Mouse (Mus musculus) adrenal gland, adult 2 months (tissue): ENCODE measurements around the gene Ubn1. TPM values are rescaled to one million over a fixed set of nuclear protein-coding genes. Genes with fewer than 3 reads are reported as not detected.

Experiments used
- DNase-seq: peaks from one replicate; pipeline ENCODE4 v3.0.0; 2021
- long read RNA-seq: library from polyadenylated mRNA; stranded (forward); transcript quantifications from one replicate; pipeline ENCODE4 v2.0.0, GENCODE M21; 2021
- polyA plus RNA-seq: library from polyadenylated mRNA; depleted of rRNA; stranded (reverse); fragments of >200 nt; gene quantifications from 2 replicates; pipeline ENCODE4 v1.2.3, GENCODE M21; 2012; rRNA removed
- total RNA-seq, 2 experiments: library from RNA; stranded (reverse); gene quantifications; 2 replicates each; pipeline ENCODE4 v1.2.3; 2021

Gene Ubn1
- total RNA-seq (10 to 100 TPM; 25.2 to 34.0 TPM), polyA plus RNA-seq (18.6 and 18.9 TPM in 2 replicates)
- long read RNA-seq, full-length matches to known transcripts = 1 of 8 reads
- long read RNA-seq, partial matches to known transcripts = 6 of 8 reads
- long read RNA-seq, other reads (novel, unspliced or antisense) = 1 of 8 reads

- peak; percentile 99 for DNase-seq
Measured at GRCm38 (mm10) chr16:5049774-5050234, at the start of gene Ubn1, which contains the start of gene Glyr1. Gene Ubn1 (plus strand): TSS chr16:5050057. Gene Glyr1 (minus strand): TSS chr16:5049863.

GRCm38 (mm10) chr16:5000611-5001010 is 49.2 kb upstream of the Ubn1 start:
- no peak for DNase-seq

GRCm38 (mm10) chr16:5007067-5007466 is 42.8 kb upstream of the Ubn1 start, which contains the start of gene Smim22:
Gene Smim22 (plus strand): TSS chr16:5007288.
- no peak for DNase-seq

GRCm38 (mm10) chr16:5007492-5007891 is 42.4 kb upstream of the Ubn1 start:
- no peak for DNase-seq

- no peak for DNase-seq
Measured at GRCm38 (mm10) chr16:5008076-5008475, 41.8 kb upstream of the Ubn1 start.

GRCm38 (mm10) chr16:5010371-5010935 is 39.4 kb upstream of the Ubn1 start:
- DNase-seq = no peak

- no peak for DNase-seq
Measured at GRCm38 (mm10) chr16:5011285-5011684, 38.6 kb upstream of the Ubn1 start.

GRCm38 (mm10) chr16:5012036-5013005 is 37.5 kb upstream of the Ubn1 start:
- no peak for DNase-seq

- peak; percentile 99 for DNase-seq
Measured at GRCm38 (mm10) chr16:5013054-5013838, 36.6 kb upstream of the Ubn1 start, which contains the start of gene Rogdi. Gene Rogdi (minus strand): TSS chr16:5013553.

- no peak for DNase-seq
Measured at GRCm38 (mm10) chr16:5014578-5014977, 35.3 kb upstream of the Ubn1 start.

- no peak for DNase-seq
Measured at GRCm38 (mm10) chr16:5024021-5024420, 25.8 kb upstream of the Ubn1 start.

GRCm38 (mm10) chr16:5029847-5030246 is 20.0 kb upstream of the Ubn1 start:
- no peak for DNase-seq

- peak; percentile 52 for DNase-seq
Measured at GRCm38 (mm10) chr16:5035591-5035990, 14.3 kb upstream of the Ubn1 start.

GRCm38 (mm10) chr16:5036649-5037234 is 13.1 kb upstream of the Ubn1 start:
- DNase-seq = no peak

GRCm38 (mm10) chr16:5045322-5045721 is 4.5 kb upstream of the Ubn1 start:
- DNase-seq = no peak

- no peak for DNase-seq
Measured at GRCm38 (mm10) chr16:5049182-5049773, 579 bp upstream of the Ubn1 start.

GRCm38 (mm10) chr16:5050251-5051110 is 624 bp downstream of the Ubn1 start:
- DNase-seq = peak; percentile 88

GRCm38 (mm10) chr16:5058114-5058513 is 8.3 kb downstream of the Ubn1 start:
- no peak for DNase-seq

GRCm38 (mm10) chr16:5063472-5063871 is 13.6 kb downstream of the Ubn1 start:
- DNase-seq = no peak

GRCm38 (mm10) chr16:5070321-5070720 is 20.5 kb downstream of the Ubn1 start:
- DNase-seq = peak; percentile 82
